Mouse (Mus musculus) ovary, adult 18-20 months (tissue): ENCODE results near the gene Zfp462.

Experiments
- DNase-seq: peaks from one replicate; pipeline ENCODE4 v3.0.0; 2022; ENCODE audit warnings: low spot score, mixed read lengths

Gene Zfp462

DNA sequence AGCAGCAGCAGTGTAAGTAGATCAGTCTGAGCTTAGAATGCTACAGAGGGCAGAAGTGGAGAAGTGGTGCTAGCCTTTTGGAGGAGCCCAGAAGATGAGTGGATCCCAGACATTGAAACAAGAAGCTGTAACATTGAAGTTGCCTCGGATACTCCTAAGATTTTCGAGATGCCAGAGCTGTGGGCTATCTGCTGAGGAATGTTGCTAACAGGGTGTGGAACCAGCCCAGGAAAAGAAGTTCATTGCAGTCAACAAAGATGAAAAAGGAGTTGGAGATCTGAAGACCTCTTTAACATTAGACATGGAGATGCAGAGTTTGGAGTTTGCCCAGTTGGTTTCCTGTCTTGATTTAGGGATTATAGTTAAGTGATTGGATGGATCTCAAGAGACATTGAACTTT is 51.2 kb downstream of the Zfp462 start:
- DNase-seq: no peak

DNA sequence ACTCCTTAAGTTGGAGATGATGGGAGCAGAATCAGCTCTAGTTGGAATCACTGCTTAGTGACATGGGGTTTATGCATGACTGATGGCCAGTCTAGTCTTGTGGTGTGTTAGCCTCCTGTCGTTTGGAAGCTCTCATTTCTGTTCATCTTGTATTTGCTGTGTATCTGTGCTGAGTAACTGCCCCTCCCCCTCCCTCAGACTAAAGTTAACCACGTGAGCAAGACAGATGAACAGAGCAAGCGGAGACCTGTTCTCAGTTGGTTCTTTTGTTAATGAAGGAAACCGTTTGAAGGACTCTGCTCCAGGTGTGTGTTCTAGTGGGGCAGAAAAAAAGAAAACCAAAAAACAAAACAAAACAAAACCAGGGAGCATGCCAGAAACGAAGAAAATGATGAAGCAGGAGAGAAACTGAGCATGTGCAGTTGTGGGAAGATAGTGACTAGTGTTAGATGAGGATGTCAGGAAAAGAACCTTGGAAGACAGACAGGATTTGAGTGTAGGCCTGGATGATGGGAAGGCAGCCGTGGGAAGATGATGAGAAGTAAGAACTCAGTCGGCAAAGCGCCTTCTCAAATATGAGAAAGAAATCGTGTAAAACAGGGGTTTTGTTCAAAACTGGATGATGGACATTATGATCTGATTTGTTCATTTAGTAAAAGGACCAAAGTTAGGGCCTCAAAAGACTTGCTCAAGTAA is 53.4 kb downstream of the Zfp462 start:
- DNase-seq: no peak

DNA sequence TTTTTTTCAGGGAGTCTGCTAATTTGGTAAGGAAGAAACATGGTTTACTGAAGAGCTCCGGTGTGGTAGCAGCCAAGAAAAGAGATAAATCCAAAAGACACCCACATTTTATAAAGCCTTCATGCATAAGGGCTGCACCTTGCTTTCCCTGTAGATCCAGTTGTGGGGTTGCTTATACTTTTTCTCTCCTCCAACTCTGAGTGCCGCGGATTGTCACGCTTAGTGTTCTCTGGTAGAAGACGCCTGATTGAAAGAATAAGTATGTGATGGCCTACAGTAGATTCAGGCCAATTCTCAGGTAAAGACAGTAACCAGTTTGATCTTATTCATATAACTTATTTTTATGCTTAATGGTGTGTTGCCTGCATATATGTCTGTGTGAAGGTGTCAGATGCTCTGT is 54.7 kb downstream of the Zfp462 start:
- no peak for DNase-seq

GRCm38 (mm10) chr4:55001386-55001785 is 56.5 kb downstream of the Zfp462 start:
- DNase-seq: no peak

GRCm38 (mm10) chr4:55003128-55003527 is 58.3 kb downstream of the Zfp462 start:
- DNase-seq: no peak

GRCm38 (mm10) chr4:55005066-55005465 is 60.2 kb downstream of the Zfp462 start:
- no peak for DNase-seq

- DNase-seq: peak; percentile 35
These were observed 60.7 kb downstream of the Zfp462 start for GRCm38 (mm10) chr4:55005521-55005969.

GRCm38 (mm10) chr4:55006024-55006423 is 61.2 kb downstream of the Zfp462 start:
- no peak for DNase-seq

- DNase-seq: no peak
These were observed 63.8 kb downstream of the Zfp462 start for GRCm38 (mm10) chr4:55008616-55009015.

- no peak for DNase-seq
These were observed 66.5 kb downstream of the Zfp462 start for GRCm38 (mm10) chr4:55011391-55011790.

GRCm38 (mm10) chr4:55013563-55014248 is 68.9 kb downstream of the Zfp462 start:
- no peak for DNase-seq

DNA sequence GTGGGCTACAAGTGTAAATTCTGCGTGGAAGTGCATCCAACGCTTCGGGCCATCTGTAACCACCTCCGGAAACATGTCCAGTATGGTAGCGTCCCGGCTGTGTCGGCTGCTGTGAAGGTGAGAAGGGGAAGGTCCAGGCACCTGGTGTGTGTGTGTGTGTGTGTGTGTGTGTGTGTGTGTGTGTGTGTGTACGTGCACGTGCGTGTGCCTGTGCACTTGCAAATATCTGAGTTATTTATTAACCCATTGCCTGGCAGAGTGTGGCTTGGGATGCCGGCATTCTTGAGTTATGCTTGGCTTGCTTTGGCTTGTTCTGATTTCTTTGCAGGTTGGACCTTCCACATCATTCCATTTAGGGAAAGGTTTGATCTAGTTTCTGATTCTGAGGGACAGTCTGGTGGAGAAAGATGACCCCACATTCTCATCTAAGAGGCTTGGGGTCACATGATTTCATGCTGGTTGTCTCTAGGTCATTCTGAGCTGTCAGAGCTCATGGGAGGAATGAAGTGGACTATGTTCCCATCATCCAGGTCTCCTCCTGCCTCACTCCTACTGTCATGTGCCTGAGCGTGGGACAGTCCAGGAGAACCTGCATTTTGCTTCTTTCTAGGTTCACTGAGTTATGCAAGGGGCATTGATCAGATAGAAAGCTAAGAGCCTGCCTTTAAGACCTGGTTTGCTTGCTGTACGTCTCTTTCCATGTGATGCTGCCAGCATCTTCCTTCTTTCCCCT is 70.0 kb downstream of the Zfp462 start:
- DNase-seq: no peak

GRCm38 (mm10) chr4:55015517-55015916 is 70.7 kb downstream of the Zfp462 start:
- no peak for DNase-seq

GRCm38 (mm10) chr4:55026109-55026646 is 81.3 kb downstream of the Zfp462 start:
- DNase-seq: no peak

GRCm38 (mm10) chr4:55030401-55030800 is 85.6 kb downstream of the Zfp462 start:
- DNase-seq: no peak

- DNase-seq: no peak
These were observed 87.6 kb downstream of the Zfp462 start for GRCm38 (mm10) chr4:55032317-55032930.

- no peak for DNase-seq
These were observed 88.6 kb downstream of the Zfp462 start for GRCm38 (mm10) chr4:55033452-55033851.

DNA sequence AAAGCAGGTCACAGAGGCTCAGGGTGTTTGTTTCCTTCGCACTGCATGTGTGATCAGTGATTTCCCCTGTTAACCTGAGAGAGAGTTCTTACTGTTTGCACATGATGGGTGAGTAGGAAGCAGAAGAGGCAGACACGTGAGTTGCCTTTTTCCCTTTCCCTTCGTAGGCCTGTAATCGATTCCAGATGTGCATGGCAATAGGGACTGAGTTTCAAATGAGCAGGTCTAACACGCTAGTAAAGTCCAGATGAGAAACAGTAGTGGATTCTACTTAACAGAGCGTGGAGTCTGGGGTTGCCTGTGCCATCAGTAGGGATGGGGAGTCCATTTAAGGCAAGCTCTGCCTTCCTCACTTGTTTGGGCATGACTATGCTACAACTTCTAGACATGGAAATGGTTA is 93.3 kb downstream of the Zfp462 start:
- DNase-seq: no peak

DNA sequence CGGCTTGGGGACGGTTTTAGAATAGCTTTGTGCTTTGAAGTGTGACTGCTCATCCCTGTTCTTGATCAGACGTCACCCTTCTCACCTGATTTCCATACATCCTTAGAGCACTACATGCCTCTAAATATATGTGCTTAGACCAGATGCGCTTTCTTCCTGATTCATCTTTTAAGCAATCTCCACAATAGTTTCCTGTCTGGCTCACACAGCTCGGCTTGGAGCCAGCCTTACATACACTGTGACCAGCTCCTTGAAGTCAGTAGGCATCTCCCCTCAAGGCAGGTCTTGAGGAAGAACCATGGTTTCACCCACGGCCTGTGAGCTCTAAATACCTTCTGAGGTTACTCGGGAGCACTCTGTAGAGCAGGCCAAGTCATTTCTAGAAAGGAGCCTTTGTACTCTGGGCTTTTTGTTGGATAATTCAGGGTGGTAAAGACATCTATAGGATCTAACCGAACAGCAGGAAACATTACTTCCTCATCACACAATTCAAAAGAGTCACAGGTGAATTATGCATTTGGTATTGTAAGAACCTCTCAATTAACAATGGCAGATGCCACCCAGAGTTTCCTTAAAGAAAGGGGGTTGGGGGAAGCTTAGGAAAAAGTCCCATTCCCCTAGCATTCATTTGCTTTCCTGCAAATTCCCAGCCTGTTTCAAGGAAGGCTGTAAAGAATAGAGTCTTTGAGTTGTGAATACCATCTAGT is 95.6 kb downstream of the Zfp462 start:
- DNase-seq: no peak

- DNase-seq: no peak
These were observed 96.4 kb downstream of the Zfp462 start for GRCm38 (mm10) chr4:55041106-55041730.

GRCm38 (mm10) chr4:55042573-55042972 is 97.7 kb downstream of the Zfp462 start:
- no peak for DNase-seq
